Mouse (Mus musculus) lung, embryonic 14.5 days (tissue): ENCODE results near the gene Rnls. TPM values are rescaled to one million over a fixed set of nuclear protein-coding genes. Genes with fewer than 3 reads are reported as not detected.

Source experiments
- ATAC-seq: fragments of 200-750 bp; cut with Nextera tagmentation; 2 replicates; pipeline ENCODE4 v1.8.0; 2017; ENCODE audit warnings: mild to moderate bottlenecking, moderate TSS enrichment, moderate library complexity; ENCODE audit not compliant: insufficient read depth
- DNase-seq: peaks from one replicate; pipeline ENCODE4 v3.0.0-alpha.2; 2015
- H3K27ac ChIP-seq: fragments of 300-500 bp; sonication (generic); 2 replicates; pipeline ENCODE4 v1.5.1; 2014; ENCODE audit warnings: low read depth, mild to moderate bottlenecking, moderate library complexity
- H3K27me3 ChIP-seq: fragments of 300-500 bp; sonication (generic); 2 replicates; pipeline ENCODE4 v1.6.1; 2014; ENCODE audit warnings: low read length, control low read depth; ENCODE audit not compliant: insufficient read depth
- H3K36me3 ChIP-seq: fragments of 300-500 bp; sonication (generic); 2 replicates; pipeline ENCODE4 v1.6.1; 2014; ENCODE audit warnings: control low read depth; ENCODE audit not compliant: insufficient read depth
- H3K4me1 ChIP-seq: fragments of 300-500 bp; sonication (generic); 2 replicates; pipeline ENCODE4 v1.6.1; 2014; ENCODE audit warnings: antibody characterized with exemption, control low read depth; ENCODE audit not compliant: insufficient read depth
- H3K4me2 ChIP-seq: fragments of 300-500 bp; sonication (generic); 2 replicates; pipeline ENCODE4 v1.6.1; 2014; ENCODE audit warnings: mild to moderate bottlenecking
- H3K4me3 ChIP-seq: fragments of 300-500 bp; sonication (generic); 2 replicates; pipeline ENCODE4 v1.5.1; 2014; ENCODE audit warnings: low read depth, low read length
- H3K9ac ChIP-seq: fragments of 300-500 bp; sonication (generic); 2 replicates; pipeline ENCODE4 v1.6.1; 2014
- H3K9me3 ChIP-seq: fragments of 300-500 bp; sonication (generic); 2 replicates; pipeline ENCODE4 v1.6.1; 2016; ENCODE audit warnings: low read depth, low read length, control low read depth
- CTCF ChIP-seq: IDR thresholded peaks from 2 replicates; pipeline ENCODE4 v1.5.1; 2016; ENCODE audit warnings: antibody characterized with exemption, low read depth
- WGBS: fragments of 180-500 bp; shearing (Covaris S2); extraction: QIAGEN DNeasy Blood & Tissue Kit; methylation state at CpG from one replicate; pipeline ENCODE4 v1.1.7; 2014; 5-methylcytosine and 5-hydroxymethylcytosine counted together
- polyA plus RNA-seq: library from polyadenylated mRNA; unstranded; fragments of >200 nt; fragmentation: Nextera tagmentation; extraction: Ambion mirVana; gene quantifications from 2 replicates; pipeline ENCODE4 v1.2.1, GENCODE M21; 2014

Gene Rnls
- polyA plus RNA-seq, 1 experiment from 2014 or later = 6.6 TPM

DNA sequence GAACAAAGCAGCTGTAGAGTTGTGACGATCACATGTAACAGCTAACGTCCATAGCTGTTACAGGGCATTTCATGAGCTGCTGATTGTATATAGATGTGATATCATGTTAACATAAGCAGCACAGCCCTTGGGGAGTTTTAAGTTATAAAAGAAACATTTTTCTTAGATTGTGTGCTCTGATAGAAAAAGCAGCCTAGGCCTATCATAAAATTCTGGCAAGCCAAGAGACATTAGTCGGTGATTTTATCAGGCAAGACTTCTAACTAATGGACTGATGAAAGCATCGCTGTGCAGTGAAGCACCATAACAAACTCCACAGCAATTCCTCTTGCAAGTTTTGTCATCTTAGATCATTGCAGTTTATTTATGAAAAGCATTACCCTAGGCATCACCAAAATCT lies 190.9 kb downstream of the Rnls start:
- ATAC-seq = no peak
- Histone ChIP-seq H3K9ac (no peak overlapping the region), H3K4me2 (no peak overlapping the region), H3K4me1 (no peaks in the 10 kb centered on the region), H3K27ac (no peak overlapping the region), H3K36me3 (no peaks in the 10 kb centered on the region), H3K27me3 (no peaks in the 10 kb centered on the region), H3K9me3 (no peaks in the 10 kb centered on the region), H3K4me3 (no peak overlapping the region)
- peak; percentile 47 for DNase-seq
- WGBS = 35% methylated on average over 4 of the region's 4 CpGs
- no peak for TF ChIP-seq CTCF

DNA sequence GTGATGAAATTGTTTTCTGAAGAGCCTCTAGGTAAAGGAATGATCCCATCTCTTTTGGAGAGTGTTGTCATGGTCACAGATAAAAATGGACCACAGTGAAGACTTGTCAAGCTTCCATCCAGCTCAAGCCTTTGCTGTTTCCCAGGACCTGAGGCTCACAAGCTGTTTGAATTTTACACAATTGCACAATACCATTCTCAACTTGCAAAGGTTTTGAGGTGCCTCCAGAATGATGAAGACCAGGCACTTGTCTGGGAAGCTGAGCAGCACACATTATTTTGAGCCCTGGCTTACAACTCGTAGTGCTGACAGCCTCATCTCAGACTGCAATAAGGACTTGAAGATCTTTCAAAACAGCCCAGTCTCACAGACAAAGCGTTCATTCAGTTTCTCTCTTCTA lies 200.0 kb downstream of the Rnls start:
- 66% methylated on average over 2 of the region's 2 CpGs for WGBS
- Histone ChIP-seq H3K4me2 (no peak overlapping the region), H3K9me3 (no peaks in the 10 kb centered on the region), H3K36me3 (no peaks in the 10 kb centered on the region), H3K27me3 (no peaks in the 10 kb centered on the region), H3K4me1 (no peaks in the 10 kb centered on the region), H3K27ac (no peak overlapping the region), H3K4me3 (no peak overlapping the region), H3K9ac (no peak overlapping the region)
- no peak for TF ChIP-seq CTCF
- DNase-seq (no peak), ATAC-seq (no peak)

DNA sequence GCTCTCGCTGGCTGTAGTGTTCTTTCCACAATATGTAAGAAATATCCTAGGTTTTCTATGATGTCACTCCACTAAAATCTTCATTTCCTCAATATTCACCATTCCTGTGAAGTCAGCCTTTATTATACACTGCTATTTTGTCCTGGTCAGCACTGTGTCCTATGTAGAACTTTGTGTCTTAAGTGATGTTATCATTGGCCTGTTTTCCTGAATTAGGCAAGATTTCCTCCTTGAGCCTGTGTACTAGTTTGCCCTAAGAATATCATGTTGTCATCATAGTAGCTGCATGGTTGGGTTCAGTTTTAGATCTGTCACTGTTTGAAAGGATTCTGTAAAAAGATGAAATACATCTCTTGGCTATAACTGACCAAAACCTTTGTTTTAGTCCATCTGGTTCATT lies 203.3 kb downstream of the Rnls start:
- H3K9me3 ChIP-seq = no peaks in the 10 kb centered on the region
- WGBS = 90% methylated on average over 1 of the region's 1 CpGs

DNA sequence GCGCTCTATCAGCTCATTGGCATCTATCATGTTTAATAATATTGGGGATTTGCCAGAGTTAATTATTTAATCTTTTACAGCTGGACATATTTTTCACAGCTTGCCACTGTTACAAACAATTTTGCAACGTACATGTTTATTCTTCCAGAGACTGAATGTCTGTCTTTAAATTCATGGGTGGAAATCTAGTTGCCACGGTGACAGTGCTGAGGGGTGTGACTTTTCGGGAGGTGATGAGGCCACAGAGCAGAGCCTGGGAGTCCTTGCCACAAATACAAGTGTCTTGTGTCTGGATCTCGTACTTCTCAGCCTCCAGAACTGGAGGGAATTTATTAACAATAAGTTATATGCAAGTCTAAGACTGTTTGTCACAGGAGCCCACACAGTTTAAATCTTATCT lies 212.5 kb downstream of the Rnls start:
- Histone ChIP-seq H3K36me3 (no peaks in the 10 kb centered on the region), H3K4me2 (no peak overlapping the region), H3K9me3 (no peaks in the 10 kb centered on the region), H3K9ac (no peak overlapping the region), H3K27me3 (no peaks in the 10 kb centered on the region), H3K4me3 (no peak overlapping the region), H3K4me1 (no peaks in the 10 kb centered on the region), H3K27ac (no peak overlapping the region)
- DNase-seq (peak; percentile 70), ATAC-seq (peak; percentile 88; the same call in 1 of the 2 replicates)
- TF ChIP-seq CTCF = no peak
- 36% methylated on average over 5 of the region's 5 CpGs for WGBS

More for the DNA sequence above, 203.3 kb downstream of the Rnls start:
- no peaks in the 10 kb centered on the region for H3K4me1 ChIP-seq
- H3K4me3 ChIP-seq = no peak overlapping the region
- H3K27me3 ChIP-seq = no peaks in the 10 kb centered on the region
- ATAC-seq (no peak), DNase-seq (no peak)
- no peaks in the 10 kb centered on the region for H3K36me3 ChIP-seq
- TF ChIP-seq CTCF = no peak
- H3K27ac ChIP-seq = no peak overlapping the region
- H3K4me2 ChIP-seq = no peak overlapping the region
- H3K9ac ChIP-seq = no peak overlapping the region

DNA sequence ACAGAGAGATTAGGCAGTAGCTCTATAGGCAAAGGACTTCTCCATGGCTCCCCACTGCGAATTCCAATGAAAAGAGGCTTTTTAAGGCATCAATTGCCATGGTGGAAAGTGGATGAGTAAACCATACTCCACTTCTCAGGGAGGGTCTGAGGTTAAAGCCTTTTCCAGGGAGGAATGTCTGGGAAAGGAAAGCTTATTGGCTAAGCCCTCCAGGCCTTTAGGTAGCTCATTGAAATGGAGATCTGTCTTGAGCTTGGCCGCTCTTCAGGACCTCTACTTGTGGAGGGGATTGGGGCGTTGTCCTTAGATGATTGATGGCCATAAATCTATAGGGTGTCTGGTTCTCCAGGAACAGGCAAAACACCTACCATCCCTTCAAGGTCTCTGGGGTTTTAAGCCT lies 213.2 kb downstream of the Rnls start:
- Histone ChIP-seq H3K4me1 (no peaks in the 10 kb centered on the region), H3K4me2 (no peak overlapping the region), H3K9ac (no peak overlapping the region), H3K27ac (no peak overlapping the region), H3K36me3 (no peaks in the 10 kb centered on the region), H3K27me3 (no peaks in the 10 kb centered on the region), H3K4me3 (no peak overlapping the region), H3K9me3 (no peaks in the 10 kb centered on the region)
- WGBS = 55% methylated on average over 3 of the region's 3 CpGs
- no peak for TF ChIP-seq CTCF
- ATAC-seq (0 out of 2 replicates have a peak, but pooled peaks have one; percentile 21), DNase-seq (no peak)

DNA sequence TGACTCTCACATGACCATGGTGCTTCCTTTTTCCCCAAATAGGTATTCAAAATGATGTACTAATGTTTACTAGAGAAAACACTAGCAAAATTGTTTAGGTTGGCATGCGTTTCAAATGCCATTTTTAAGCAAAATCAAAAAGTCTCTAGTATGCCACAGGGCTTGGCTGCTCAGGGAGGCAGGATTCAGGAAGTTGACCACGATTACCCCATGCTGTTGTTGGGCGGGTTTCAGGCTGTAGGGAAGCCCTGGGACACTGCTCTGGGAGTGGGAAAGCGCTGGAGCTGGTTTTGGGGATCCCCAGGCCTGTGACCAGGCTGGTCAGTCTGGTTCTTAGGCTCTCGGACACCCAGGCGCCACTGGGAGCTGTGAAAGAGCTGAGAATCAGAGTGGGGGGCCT lies 213.7 kb downstream of the Rnls start:
- Histone ChIP-seq H3K4me2 (no peak overlapping the region), H3K27me3 (no peaks in the 10 kb centered on the region), H3K9ac (no peak overlapping the region), H3K9me3 (no peaks in the 10 kb centered on the region), H3K4me1 (no peaks in the 10 kb centered on the region), H3K27ac (no peak overlapping the region), H3K4me3 (no peak overlapping the region), H3K36me3 (no peaks in the 10 kb centered on the region)
- no peak for ATAC-seq
- DNase-seq = no peak
- no peak for TF ChIP-seq CTCF
- 47% methylated on average over 6 of the region's 6 CpGs for WGBS

DNA sequence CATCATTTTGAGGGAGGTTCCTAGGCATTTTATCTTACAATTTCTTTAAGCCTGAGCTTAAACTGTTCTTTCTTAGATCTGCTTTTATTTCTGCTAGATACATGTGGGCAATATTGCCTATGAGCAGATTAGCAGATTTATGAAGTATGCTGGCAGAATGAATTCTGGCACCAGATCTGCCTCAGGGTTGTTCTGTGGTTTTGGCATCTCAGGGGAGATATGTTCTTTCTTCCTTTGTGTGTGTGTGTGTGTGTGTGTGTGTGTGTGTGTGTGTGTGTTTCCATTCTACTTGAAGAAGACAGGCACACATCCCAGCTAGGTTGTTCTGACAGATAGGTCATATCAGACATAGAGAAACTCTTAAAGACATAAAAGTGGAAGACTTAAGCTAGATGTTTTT lies 218.1 kb downstream of the Rnls start:
- H3K4me1 ChIP-seq = no peaks in the 10 kb centered on the region
- H3K9ac ChIP-seq = no peak overlapping the region
- ATAC-seq = no peak
- no peaks in the 10 kb centered on the region for H3K36me3 ChIP-seq
- H3K4me3 ChIP-seq = no peak overlapping the region
- H3K27ac ChIP-seq = no peak overlapping the region
- H3K9me3 ChIP-seq = no peaks in the 10 kb centered on the region
- H3K27me3 ChIP-seq = no peaks in the 10 kb centered on the region
- no peak for DNase-seq
- no peak for TF ChIP-seq CTCF
- H3K4me2 ChIP-seq = no peak overlapping the region

DNA sequence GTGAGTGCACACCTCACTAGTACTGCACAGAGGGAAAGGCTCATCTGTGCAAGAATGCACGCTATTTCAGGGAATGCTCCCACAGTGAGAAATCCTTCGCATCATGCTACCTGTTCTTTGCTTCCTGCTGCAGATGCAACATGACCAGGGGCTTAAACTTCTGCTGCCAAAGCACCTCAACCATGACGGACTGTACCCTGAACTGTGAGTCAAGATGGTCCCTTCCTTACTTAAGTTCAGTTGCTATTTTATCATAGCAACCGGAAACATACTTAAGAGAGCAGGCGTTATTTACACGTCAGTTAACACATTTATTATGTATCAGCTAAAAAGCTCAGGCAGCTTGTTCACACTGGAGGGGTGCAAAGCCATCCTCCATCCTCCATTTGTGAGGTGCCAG lies 222.2 kb downstream of the Rnls start:
- Histone ChIP-seq H3K4me2 (no peak overlapping the region), H3K4me3 (no peak overlapping the region), H3K27ac (no peak overlapping the region), H3K9ac (no peak overlapping the region), H3K9me3 (no peaks in the 10 kb centered on the region), H3K27me3 (no peaks in the 10 kb centered on the region), H3K4me1 (no peaks in the 10 kb centered on the region; the same call in 1 of the 2 replicates), H3K36me3 (no peaks in the 10 kb centered on the region)
- WGBS = 68% methylated on average over 6 of the region's 6 CpGs
- no peak for TF ChIP-seq CTCF
- no peak for DNase-seq
- ATAC-seq = no peak
